Mouse (Mus musculus) heart, postnatal 25 days (tissue): ENCODE data around the gene Traip. TPM values are rescaled to one million over a fixed set of nuclear protein-coding genes. Genes with fewer than 3 reads are reported as not detected.

Experiments
- DNase-seq: peaks from one replicate; pipeline ENCODE4 v3.0.0; 2022; ENCODE audit warnings: low spot score
- intact Hi-C: fragments of 180-260 bp; cut with DNase I; formaldehyde crosslinking; loops from one replicate; pipeline ENCODE4 v1.15.1; 2025
- total RNA-seq, 2 experiments: library from RNA; stranded (reverse); gene quantifications; 2 replicates each; pipeline ENCODE4 v1.2.3; 2021

The Traip gene
- total RNA-seq, 2 experiments from 2014 or later = 0.59 to 0.73 TPM

DNA sequence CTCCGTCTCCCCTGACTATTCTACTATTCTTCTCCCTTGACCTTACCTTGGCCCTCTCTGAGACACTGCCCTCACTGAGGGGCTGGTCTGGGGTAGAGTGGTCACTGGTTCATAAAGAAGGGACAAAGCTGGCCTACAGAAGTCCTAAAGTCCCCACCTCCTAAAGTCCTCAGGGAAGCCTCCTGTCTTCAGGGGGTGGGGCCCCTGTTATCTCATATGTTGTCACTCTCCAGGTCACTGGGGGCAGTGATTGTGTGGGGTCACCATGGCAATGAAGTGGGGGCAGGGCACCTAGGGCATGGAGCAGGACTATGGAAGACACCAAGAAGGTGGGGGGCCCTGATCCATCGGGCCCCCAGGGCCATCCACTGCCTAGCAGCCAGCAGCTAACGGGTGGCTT lies 21.8 kb upstream of the Traip start, which contains the start of gene Actl11:
TSS of gene Actl11 (plus strand) at position 301 of the 400 bp plus-strand sequence.
- intact Hi-C loops = no loop called here
- no peak for DNase-seq

- intact Hi-C loops = no loop called here
These were observed 17.7 kb upstream of the Traip start for GRCm38 (mm10) chr9:107932221-107932620.

DNA sequence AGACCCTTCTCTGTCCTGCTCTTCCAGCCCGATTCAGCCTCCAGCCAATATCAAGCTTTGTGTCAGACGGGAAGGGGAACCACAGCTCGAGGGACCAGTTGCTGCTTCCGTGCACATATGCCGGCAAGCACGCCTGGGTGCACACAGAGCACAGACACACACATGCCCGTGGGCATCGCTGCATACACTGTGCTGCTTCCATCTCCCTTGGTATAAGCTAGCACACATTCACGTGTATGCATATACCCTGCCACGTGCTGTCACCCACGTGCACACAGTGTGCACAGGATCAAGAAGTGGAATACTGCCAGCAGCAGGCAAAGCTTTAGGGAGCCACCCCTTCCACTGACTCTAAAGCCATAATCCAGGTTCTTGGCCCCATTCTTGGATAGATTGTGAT lies 15.8 kb upstream of the Traip start:
- intact Hi-C loops = no loop called here
- DNase-seq = no peak

More at GRCm38 (mm10) chr9:107932221-107932620, 17.7 kb upstream of the Traip start:
- DNase-seq = no peak

GRCm38 (mm10) chr9:107935374-107935773 lies 14.6 kb upstream of the Traip start, which contains the start of gene Camkv:
Gene Camkv (plus strand): TSS chr9:107935674.
- intact Hi-C loops = no loop called here
- no peak for DNase-seq

GRCm38 (mm10) chr9:107935790-107936214 lies 14.1 kb upstream of the Traip start:
- DNase-seq = no peak
- intact Hi-C loops = no loop called here

DNA sequence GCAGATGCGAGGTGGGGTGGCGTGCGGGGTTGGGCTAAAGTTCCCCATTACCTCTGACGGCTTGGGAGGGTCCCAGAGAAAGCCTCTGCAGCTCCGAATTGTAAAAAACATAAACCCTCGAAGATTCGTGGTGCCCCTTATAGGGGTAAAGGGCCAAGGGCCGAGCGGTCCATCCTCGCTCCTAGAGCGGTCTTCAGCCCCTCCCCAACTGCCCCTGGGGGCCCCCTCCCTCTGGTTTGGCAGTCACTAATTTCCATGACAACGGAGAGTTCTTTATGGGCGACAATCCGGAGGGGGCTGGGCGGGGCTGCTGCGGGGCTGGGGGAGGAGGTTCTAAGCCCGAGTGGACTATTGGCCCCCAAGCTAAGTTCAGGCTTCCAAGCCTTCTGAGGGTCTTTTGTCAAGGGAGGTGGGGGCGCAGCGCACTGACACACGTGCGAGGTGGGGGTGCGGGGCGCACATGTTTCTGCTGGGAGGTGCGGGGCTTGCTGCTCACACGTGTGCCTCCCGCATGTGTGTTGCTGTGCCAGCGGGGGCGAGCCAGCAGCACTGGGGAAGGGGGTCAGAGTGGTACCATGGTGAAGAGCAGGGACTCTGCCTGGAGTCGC lies 13.6 kb upstream of the Traip start:
- intact Hi-C loops = no loop called here
- no peak for DNase-seq

GRCm38 (mm10) chr9:107936831-107937230 lies 13.1 kb upstream of the Traip start:
- intact Hi-C loops = no loop called here
- DNase-seq = no peak

DNA sequence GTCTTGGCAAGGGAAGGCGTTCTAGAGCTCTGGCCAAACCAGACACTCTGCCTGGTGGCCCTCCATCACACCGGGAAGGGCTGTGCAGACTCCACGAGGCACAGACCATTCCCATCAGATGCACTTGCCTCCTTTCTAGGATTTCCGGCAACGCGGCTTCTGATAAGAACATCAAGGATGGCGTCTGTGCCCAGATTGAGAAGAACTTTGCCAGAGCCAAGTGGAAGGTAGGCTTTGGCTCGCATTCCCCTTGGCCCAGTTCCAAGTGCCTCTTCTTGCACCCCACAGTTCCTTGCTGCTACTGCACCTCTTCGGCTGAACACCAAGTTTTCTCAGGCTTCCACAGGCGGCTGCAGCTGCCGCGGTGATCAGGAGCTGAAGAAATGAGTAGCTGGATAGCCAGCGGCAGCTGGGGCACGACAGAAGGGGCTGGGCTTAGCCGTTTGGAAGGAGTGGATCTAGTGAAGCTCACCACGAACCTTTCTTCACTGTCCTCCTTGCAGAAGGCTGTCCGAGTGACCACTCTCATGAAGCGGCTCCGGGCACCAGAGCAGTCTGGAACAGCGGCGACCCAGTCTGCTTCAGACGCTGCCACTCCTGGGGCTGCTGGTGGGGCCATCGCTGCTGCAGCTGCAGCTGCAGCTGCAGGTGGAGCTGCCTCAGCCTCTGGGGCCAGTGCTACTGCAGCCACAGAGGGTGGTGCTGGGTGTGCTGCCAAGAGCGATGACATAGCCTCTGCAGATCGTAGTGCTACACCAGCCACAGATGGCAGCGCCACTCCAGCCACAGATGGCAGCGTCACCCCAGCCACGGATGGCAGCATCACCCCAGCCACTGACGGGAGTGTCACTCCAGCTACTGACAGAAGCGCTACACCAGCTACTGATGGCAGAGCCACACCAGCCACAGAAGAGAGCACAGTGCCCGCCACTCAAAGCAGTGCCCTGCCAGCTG lies 2.4 kb upstream of the Traip start:
- DNase-seq = no peak
- intact Hi-C loops = no loop called here

GRCm38 (mm10) chr9:107949184-107949921 lies 583 bp upstream of the Traip start:
- intact Hi-C loops = no loop called here
- no peak for DNase-seq

- intact Hi-C loops = no loop called here
These were observed 772 bp downstream of the Traip start for GRCm38 (mm10) chr9:107950460-107951355.

DNA sequence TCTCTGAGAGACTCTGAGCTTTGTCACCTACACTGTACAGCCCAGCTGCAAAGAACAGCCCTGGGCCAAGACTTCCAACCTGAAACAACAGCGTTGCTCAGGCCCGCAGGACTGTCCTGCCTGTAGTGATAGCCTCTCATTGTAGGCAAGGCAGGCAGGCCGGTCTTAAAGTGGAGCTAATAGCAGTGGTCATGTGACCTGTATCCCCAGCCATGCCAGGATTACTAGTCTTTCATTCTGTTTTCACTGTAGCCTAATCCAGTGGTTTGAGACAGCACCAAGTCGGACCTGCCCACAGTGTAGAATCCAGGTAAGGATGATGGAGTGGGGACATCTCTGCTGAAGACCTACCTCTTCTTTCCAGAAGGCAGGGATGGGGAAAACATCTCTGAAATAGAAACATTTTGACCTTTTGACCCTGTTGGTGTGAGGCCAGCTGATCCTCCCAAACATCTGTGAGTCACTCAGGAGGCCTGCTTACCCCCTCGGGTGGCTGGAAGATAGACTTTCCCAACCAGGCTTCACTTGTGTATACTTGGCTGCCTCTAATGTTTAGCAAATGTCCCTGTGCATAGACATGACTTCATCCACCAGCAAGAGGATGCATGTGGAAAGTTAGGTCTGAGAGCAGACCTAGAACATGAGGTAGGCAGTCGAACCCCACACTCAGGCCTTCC lies 5.8 kb downstream of the Traip start:
- DNase-seq = no peak
- intact Hi-C loops = no loop called here

More at GRCm38 (mm10) chr9:107950460-107951355, 772 bp downstream of the Traip start:
- DNase-seq = peak; percentile 82

DNA sequence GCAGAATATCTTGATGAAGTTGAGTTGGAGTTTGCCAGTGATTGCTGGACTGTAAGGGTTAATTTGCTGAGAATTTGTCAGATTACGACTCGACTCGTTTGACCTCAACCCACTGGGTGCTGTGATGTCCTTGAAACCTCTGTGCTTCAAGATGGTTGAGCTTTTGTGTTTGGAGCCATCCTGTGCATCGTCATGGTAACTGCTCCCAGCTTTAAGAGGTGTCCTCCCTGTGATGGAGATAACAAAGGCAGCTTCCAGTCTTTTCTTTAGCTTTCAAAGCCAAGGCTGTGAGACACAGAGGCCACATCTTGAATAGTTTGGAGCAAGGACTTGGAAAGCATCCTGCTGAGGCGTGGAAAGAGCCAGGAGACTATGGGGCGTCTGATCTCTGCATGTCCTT lies 7.2 kb downstream of the Traip start:
- intact Hi-C loops = no loop called here
- no peak for DNase-seq

DNA sequence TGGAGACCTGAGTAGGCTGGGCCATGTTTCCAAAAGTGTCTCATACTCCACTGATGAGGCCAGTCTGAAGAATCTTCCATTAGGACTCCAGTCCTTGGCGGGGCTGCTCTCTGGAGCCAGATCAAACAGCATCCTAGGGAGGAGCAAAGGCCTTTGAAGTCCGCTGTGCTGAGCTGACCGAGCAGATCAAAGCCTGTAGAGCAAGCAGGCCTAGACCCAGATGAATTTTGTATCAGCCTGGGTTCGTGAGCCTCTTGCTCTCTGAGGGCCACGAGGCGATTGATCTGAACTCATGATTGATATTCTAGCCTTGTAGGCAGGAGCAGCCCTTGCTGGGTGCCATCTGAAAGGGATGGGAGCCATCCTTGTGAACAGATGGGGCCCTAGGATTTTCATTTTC lies 10.0 kb downstream of the Traip start:
- intact Hi-C loops = no loop called here
- DNase-seq = no peak

GRCm38 (mm10) chr9:107960928-107961327 lies 11.0 kb downstream of the Traip start:
- DNase-seq = no peak
- intact Hi-C loops = no loop called here

GRCm38 (mm10) chr9:107961351-107961762 lies 11.4 kb downstream of the Traip start:
- DNase-seq = no peak
- intact Hi-C loops = no loop called here

DNA sequence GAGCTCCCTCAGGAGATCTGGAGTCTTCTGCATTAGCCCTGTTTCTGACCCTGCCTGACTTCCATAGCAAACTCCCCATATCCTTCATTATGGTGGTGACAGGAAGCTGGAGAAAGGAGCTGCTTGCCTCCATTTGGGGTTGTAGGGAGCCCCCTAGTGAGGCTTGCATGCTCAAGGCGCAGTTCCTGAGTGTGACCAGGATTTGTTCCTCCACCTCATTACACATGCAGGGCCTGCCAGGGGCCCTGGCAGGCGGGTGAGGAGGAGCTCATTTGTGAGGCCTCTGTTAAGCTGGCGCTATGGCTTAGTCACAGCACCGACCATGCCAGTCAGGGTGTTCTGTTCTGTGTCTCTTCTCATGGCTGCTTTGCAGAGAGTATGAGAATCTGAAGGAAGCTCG lies 11.9 kb downstream of the Traip start:
- intact Hi-C loops = loop anchor here (2.0 kb wide), 1 partner anchor 57 kb away; no protein-coding TSS in a partner anchor
- DNase-seq = no peak

GRCm38 (mm10) chr9:107962916-107963315 lies 13.0 kb downstream of the Traip start:
- no peak for DNase-seq
- intact Hi-C loops = loop anchor here (1.0 to 2.0 kb wide), 3 partner anchors 23 to 89 kb away; no protein-coding TSS in a partner anchor

GRCm38 (mm10) chr9:107963700-107964099 lies 13.8 kb downstream of the Traip start:
- intact Hi-C loops = loop anchor here (1.0 to 2.0 kb wide), 4 partner anchors 23 to 101 kb away; no protein-coding TSS in a partner anchor
- DNase-seq = peak; percentile 51
